Mouse (Mus musculus): ENCODE results near the gene Olfr160.

DNA sequence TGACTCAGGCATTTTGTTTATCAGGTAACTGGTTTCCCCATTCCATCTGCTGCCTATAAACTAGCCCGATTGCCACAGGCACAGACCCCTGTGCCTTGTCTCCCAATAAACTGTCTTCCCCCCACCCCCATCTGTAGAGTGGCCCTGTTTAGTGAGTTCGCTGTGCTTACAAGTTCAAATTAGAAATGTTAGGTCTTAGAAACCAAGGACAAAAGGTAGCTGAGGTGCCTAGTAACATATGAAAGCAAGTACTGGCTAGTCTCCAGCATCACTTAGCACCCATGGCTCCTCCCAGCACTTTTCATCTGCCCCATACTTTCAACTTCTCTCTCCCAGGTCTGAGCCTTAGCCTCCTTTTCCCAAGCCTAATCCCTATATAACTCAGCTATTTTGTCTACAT is 45.7 kb upstream of the Olfr160 start:
- TF ChIP-seq CTCF (IDR thresholded peaks at IDR 0.05; ENCODE audit: extremely low read depth, insufficient read length, insufficient replicate concordance, low read depth, low read length) (no peak), POLR2A (IDR thresholded peaks at IDR 0.05; ENCODE audit: low read depth, low read length) (no peak)

Measured in small intestine, adult 2 months (tissue).